Mouse (Mus musculus) heart, embryonic 14.5 days (tissue): Measurements from ENCODE around the gene Atxn2. TPM values are rescaled to one million over a fixed set of nuclear protein-coding genes. Genes with fewer than 3 reads are reported as not detected.

Source experiments
- ATAC-seq: fragments of 200-750 bp; cut with Nextera tagmentation; 2 replicates; pipeline ENCODE4 v1.8.0; 2017; ENCODE audit warnings: low read depth, moderate TSS enrichment; ENCODE audit not compliant: insufficient number of reproducible peaks, insufficient read depth, low FRiP score
- H3K27ac ChIP-seq, 2 experiments: fragments of 200-500 bp in 1 of 2; fragments of 300-500 bp in 1 of 2; sonication (generic) in 1 of 2; replicated peaks in 1 of 2; 2 replicates each; pipeline ENCODE4 v1.5.1; 2012 to 2014; ENCODE audit warnings: low read depth in 2 of 2, low read length in 2 of 2, control low read depth in 1 of 2, mild to moderate bottlenecking in 1 of 2, mixed read lengths in 1 of 2; ENCODE audit not compliant: control insufficient read depth in 1 of 2, insufficient read depth in 1 of 2
- H3K27me3 ChIP-seq: fragments of 300-500 bp; sonication (generic); 2 replicates; pipeline ENCODE4 v1.6.1; 2014; ENCODE audit warnings: mild to moderate bottlenecking, low read length, control low read depth; ENCODE audit not compliant: control insufficient read depth, insufficient read depth
- H3K36me3 ChIP-seq: fragments of 300-500 bp; sonication (generic); 2 replicates; pipeline ENCODE4 v1.6.1; 2014; ENCODE audit warnings: mild to moderate bottlenecking, control low read depth, low read length, mixed read lengths; ENCODE audit not compliant: control insufficient read depth, insufficient read depth
- H3K4me1 ChIP-seq, 2 experiments: fragments of 200-500 bp in 1 of 2; fragments of 300-500 bp in 1 of 2; sonication (generic) in 1 of 2; 2 replicates each; pipeline ENCODE4 v1.6.1; 2012 to 2014; ENCODE audit warnings: low read length in 2 of 2, control low read depth in 1 of 2, mixed read lengths in 1 of 2; ENCODE audit not compliant: control insufficient read depth in 2 of 2, insufficient read depth in 2 of 2
- H3K4me2 ChIP-seq: fragments of 300-500 bp; sonication (generic); 2 replicates; pipeline ENCODE4 v1.6.1; 2014; ENCODE audit warnings: mild to moderate bottlenecking, low read length
- H3K4me3 ChIP-seq, 2 experiments: fragments of 200-500 bp in 1 of 2; fragments of 300-500 bp in 1 of 2; sonication (generic) in 1 of 2; 2 replicates each; pipeline ENCODE4 v1.5.1; 2012 to 2014; ENCODE audit warnings: low read length in 2 of 2, mild to moderate bottlenecking in 2 of 2, control low read depth in 1 of 2, low read depth in 1 of 2, moderate library complexity in 1 of 2; ENCODE audit not compliant: control insufficient read depth in 1 of 2, insufficient read depth in 1 of 2
- H3K9ac ChIP-seq: fragments of 300-500 bp; sonication (generic); 2 replicates; pipeline ENCODE4 v1.6.1; 2014; ENCODE audit warnings: mild to moderate bottlenecking, low read length
- H3K9me3 ChIP-seq: fragments of 300-500 bp; sonication (generic); 2 replicates; pipeline ENCODE4 v1.6.1; 2016; ENCODE audit warnings: low read length, control low read depth; ENCODE audit not compliant: control insufficient read depth
- WGBS: fragments of 180-500 bp; shearing (Covaris S2); extraction: QIAGEN DNeasy Blood & Tissue Kit; methylation state at CpG from one replicate; pipeline ENCODE4 v1.1.7; 2014; 5-methylcytosine and 5-hydroxymethylcytosine counted together
- polyA plus RNA-seq: library from polyadenylated mRNA; unstranded; fragments of >200 nt; fragmentation: Nextera tagmentation; extraction: Ambion mirVana; gene quantifications from 2 replicates; pipeline ENCODE4 v1.2.1, GENCODE M21; 2014

The Atxn2 gene
- polyA plus RNA-seq, 1 experiment from 2014 or later: 84.8 TPM

DNA sequence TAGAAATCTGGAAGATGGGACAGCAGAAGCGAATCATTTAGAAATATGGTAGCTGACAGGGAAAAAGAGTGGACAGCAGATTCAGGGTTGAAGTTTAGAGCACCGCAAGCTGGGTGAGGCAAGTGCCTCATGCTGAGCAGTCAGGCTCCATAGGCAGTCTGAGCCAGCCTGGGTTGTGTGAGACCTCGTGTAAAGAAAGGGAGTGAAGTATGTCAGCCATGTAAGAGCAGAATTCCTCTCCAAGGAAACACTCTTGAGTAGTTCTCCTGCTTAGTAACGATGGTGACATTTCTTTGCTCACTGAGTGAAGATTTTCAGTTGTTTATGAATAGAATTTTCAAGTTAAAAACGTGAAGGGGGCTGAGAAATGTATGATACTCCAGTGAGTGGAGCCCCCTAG, 69.0 kb downstream of the Atxn2 start:
- Histone ChIP-seq H3K9me3 (no peaks in the 10 kb centered on the region), H3K36me3 (peaks cover 94% of the 10 kb centered on the region), H3K4me2 (no peak overlapping the region), H3K27ac (no peak overlapping the region), H3K4me1 (peaks cover 0 to 8% of the 10 kb centered on the region in 2 experiments; a peak in 1 of 4 replicates), H3K4me3 (no peak overlapping the region), H3K9ac (no peak overlapping the region), H3K27me3 (no peaks in the 10 kb centered on the region)
- WGBS: 74% methylated on average over 5 of the region's 5 CpGs
- ATAC-seq: no peak

DNA sequence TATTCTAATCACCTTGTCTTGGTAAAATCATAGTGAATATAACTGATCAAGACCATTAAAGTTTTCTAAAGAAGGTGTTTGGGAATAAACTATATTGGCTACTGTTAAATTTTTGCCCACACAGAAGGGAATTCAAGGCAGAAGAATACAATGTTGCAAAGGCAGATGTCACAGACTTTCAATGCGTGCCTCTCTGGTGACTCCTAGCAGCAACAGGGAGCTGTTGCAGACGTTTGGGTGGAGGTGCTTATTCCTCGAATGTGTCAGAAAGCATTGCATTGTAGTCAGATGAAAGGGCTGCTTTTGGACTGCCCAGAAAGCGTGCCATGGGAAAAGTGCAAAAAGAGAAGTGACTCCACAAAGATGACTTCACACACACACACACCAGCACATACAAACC, 71.3 kb downstream of the Atxn2 start:
- Histone ChIP-seq H3K4me2 (no peak overlapping the region), H3K4me3 (no peak overlapping the region), H3K36me3 (peaks cover 98% of the 10 kb centered on the region), H3K9ac (no peak overlapping the region), H3K27ac (no peak overlapping the region), H3K4me1 (peaks cover 0 to 8% of the 10 kb centered on the region in 2 experiments; a peak in 1 of 4 replicates), H3K9me3 (no peaks in the 10 kb centered on the region), H3K27me3 (no peaks in the 10 kb centered on the region)
- ATAC-seq: no peak
- 57% methylated on average over 4 of the region's 4 CpGs for WGBS

DNA sequence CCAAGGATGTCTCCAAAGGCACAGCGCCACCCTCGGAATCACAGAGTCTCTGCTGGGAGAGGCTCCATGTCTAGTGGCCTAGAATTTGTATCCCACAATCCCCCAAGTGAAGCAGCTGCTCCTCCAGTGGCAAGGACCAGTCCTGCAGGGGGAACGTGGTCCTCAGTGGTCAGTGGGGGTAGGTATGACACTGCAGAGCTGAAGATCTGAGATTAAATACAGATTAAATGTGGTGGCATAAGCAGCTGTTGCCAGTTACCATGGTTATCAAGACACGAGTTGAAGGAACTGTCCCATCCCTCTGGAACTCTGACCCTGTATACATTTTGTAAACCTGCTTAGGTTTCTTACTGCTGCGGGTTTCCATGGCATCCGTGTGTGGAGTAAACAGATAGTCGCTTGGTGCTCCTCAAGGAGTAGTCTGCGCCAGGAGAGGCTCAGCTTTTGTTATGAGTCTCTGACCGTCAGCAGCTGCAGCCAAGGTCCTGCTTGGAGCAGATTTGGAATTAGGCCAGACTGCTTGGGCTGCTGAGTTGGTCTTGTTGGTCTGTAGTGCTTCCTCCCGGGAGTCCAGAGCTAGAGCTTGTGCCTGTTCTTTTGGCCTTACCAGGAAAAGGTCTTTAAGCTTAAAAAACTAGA, 72.8 kb downstream of the Atxn2 start:
- no peak overlapping the region for H3K4me2 ChIP-seq
- H3K9ac ChIP-seq: no peak overlapping the region
- ATAC-seq: no peak
- H3K27me3 ChIP-seq: no peaks in the 10 kb centered on the region
- 68% methylated on average over 10 of the region's 10 CpGs for WGBS
- no peaks in the 10 kb centered on the region for H3K9me3 ChIP-seq
- H3K36me3 ChIP-seq: peaks cover 97% of the 10 kb centered on the region
- no peak overlapping the region for H3K4me3 ChIP-seq
- no peak overlapping the region for H3K27ac ChIP-seq
- peaks cover 0 to 8% of the 10 kb centered on the region in 2 experiments; a peak in 1 of 4 replicates for H3K4me1 ChIP-seq

DNA sequence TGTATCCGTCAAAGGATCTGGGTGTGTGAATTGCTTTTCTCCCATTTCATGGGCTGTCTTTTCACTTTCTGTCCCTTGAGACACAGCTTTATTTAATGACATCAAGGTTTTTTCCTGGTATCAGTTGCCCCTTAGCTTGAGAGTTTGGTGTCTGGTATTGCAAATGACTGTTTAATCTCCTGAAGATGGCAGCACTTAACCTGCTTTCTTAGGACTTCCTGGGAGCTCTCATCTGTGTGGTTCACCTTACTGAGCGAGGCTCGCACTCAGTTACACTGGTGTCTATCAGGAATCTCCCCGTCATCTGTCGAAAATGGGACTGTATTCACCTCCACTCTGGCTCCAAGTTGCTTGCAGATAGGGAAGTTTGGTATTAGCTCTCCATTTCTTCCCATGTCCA, 79.9 kb downstream of the Atxn2 start:
- H3K4me2 ChIP-seq: no peak overlapping the region
- 86% methylated on average over 5 of the region's 5 CpGs for WGBS
- no peak overlapping the region for H3K9ac ChIP-seq
- H3K27ac ChIP-seq: no peak overlapping the region
- ATAC-seq: no peak
- H3K9me3 ChIP-seq: no peaks in the 10 kb centered on the region
- H3K36me3 ChIP-seq: peaks cover 94% of the 10 kb centered on the region
- H3K4me1 ChIP-seq: no peaks in the 10 kb centered on the region
- no peak overlapping the region for H3K4me3 ChIP-seq
- no peaks in the 10 kb centered on the region for H3K27me3 ChIP-seq

DNA sequence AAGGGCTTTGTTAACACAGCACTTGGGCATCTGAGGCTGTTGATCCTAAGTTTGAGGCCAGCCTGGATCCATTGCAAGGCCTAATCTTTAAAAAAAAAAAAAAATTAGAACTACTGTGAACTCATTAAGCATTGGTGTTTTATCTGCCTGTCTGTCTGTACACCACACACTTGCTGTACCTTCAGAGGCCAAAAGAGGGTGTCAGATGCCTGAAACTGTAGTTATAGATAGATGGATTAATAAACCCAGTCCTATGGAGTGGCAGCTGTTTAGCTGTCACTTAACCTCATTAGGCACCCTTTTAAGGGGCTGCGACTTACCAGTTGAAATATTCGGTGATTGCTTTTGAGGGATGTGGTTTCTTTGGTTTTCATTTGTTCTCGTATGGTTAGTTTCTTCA, 84.7 kb downstream of the Atxn2 start:
- no peaks in the 10 kb centered on the region for H3K27me3 ChIP-seq
- H3K4me3 ChIP-seq: no peak overlapping the region
- no peak overlapping the region for H3K4me2 ChIP-seq
- H3K9ac ChIP-seq: no peak overlapping the region
- WGBS: 89% methylated on average over 3 of the region's 3 CpGs
- H3K36me3 ChIP-seq: peaks cover 94% of the 10 kb centered on the region
- ATAC-seq: no peak
- no peaks in the 10 kb centered on the region for H3K9me3 ChIP-seq
- H3K4me1 ChIP-seq: no peaks in the 10 kb centered on the region
- H3K27ac ChIP-seq: no peak overlapping the region

DNA sequence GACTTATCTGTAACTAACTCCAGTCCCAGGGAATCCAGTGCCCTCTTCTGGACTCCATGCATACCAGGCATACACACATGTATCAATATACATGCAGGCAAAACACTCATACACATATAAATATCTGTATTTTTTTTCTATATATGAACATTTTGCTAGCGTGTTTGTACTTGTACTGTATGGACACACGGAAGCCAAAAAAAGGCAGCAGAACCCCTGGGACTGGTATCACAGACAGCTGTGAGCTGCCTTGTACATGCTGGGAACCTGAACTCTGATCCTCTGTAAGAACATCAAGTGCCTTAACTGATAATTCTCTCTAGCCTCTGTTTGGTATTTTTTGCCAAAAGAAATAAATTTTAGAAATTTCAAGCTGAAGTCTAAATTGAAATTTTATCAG, 87.3 kb downstream of the Atxn2 start:
- Histone ChIP-seq H3K27me3 (no peaks in the 10 kb centered on the region), H3K4me2 (no peak overlapping the region), H3K4me1 (no peaks in the 10 kb centered on the region), H3K9me3 (no peaks in the 10 kb centered on the region), H3K4me3 (no peak overlapping the region), H3K9ac (no peak overlapping the region), H3K27ac (no peak overlapping the region), H3K36me3 (peaks cover 98% of the 10 kb centered on the region)
- no peak for ATAC-seq
- 92% methylated on average over 2 of the region's 2 CpGs for WGBS

- H3K4me3 ChIP-seq: no peak overlapping the region
- peak overlapping the region; percentile 34 to 35; a peak in 3 of 4 replicates for H3K27ac ChIP-seq
- peaks cover 75% of the 10 kb centered on the region for H3K36me3 ChIP-seq
- no peaks in the 10 kb centered on the region for H3K9me3 ChIP-seq
- H3K27me3 ChIP-seq: no peaks in the 10 kb centered on the region
- H3K4me2 ChIP-seq: no peak overlapping the region
- peaks cover 15 to 30% of the 10 kb centered on the region in 2 experiments for H3K4me1 ChIP-seq
- ATAC-seq: no peak
- no peak overlapping the region for H3K9ac ChIP-seq
- WGBS: 90% methylated on average over 3 of the region's 3 CpGs
These were observed 96.0 kb downstream of the Atxn2 start for GRCm38 (mm10) chr5:121807186-121807585.

DNA sequence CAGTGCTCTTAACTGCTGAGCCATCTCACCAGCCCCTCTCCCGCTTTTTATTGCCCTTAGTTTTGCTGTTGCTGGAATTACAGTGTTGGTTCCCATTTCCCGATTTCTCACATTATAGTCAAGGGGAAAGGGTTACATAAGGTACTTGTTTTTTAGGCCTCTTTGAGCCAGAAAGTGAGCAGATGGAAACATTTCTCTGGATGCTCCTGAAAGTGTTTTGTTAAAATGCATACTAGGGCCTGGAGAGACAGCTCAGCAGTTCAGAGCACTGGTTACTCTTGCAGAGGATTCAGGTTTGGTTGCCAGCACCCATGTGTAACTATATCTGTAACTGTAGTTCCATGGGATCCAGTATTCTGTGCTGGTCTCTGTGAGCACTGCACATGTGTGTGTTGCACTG, 97.1 kb downstream of the Atxn2 start:
- 96% methylated on average over 2 of the region's 2 CpGs for WGBS
- peaks cover 75% of the 10 kb centered on the region for H3K36me3 ChIP-seq

More for the DNA sequence above, 97.1 kb downstream of the Atxn2 start:
- Histone ChIP-seq H3K4me2 (no peak overlapping the region), H3K9ac (no peak overlapping the region), H3K4me1 (peaks cover 15 to 30% of the 10 kb centered on the region in 2 experiments), H3K27ac (no peak overlapping the region), H3K9me3 (no peaks in the 10 kb centered on the region), H3K27me3 (no peaks in the 10 kb centered on the region), H3K4me3 (no peak overlapping the region)
- no peak for ATAC-seq
